Comparison of ENCODE assay signal across 1 mouse cellular context in genomic region chr5:33629301-33629987, GRCm38 (mm10).
TF ChIP-seq lines count a peak whose summit lies in the region.

TSS of gene Fam53a (minus strand) at chr5:33629635.
TSS of gene Gm9903 (plus strand) at chr5:33629925.

TF ChIP-seq in CH12.LX, 34 proteins besides CTCF, POLR2A, EP300 and RAD21 (continued from another document):
- TF ChIP-seq TBP (conservative IDR thresholded peaks at IDR 0.05; ENCODE audit: low read depth, low read length) (peak; percentile 66; the same call in 1 of the 2 replicates), MAZ (IDR thresholded peaks at IDR 0.05; ENCODE audit: low read depth, low read length) (peak; percentile 80), HCFC1 (IDR thresholded peaks at IDR 0.05; ENCODE audit: low read depth, low read length) (peak; percentile 58), USF1 (IDR thresholded peaks at IDR 0.05; ENCODE audit: low read depth, low read length) (peak; percentile 61), MAX (IDR thresholded peaks at IDR 0.05; ENCODE audit: low read length) (0 out of 2 replicates have a peak, but pooled peaks have one; percentile 59), NRF1 (IDR thresholded peaks at IDR 0.05; ENCODE audit: low read depth, low read length) (peak; percentile 78), MEF2A (IDR thresholded peaks at IDR 0.05; ENCODE audit: borderline replicate concordance, low read depth, low read length) (0 out of 2 replicates have a peak, but pooled peaks have one; percentile 48), UBTF (IDR thresholded peaks at IDR 0.05; ENCODE audit: low read depth, low read length) (no peak; the same call in 1 of the 2 replicates)
